8 mouse cellular contexts compared by ENCODE assay signal in genomic region chr3:27283071-27283713, GRCm38 (mm10). TPM values are rescaled to one million over a fixed set of nuclear protein-coding genes. Genes with fewer than 3 reads are reported as not detected.
DNase-seq lines count a peak whose midpoint lies in the region; ATAC-seq and TF ChIP-seq lines count a peak whose summit lies in the region.

No protein-coding gene starts in this region.

- H3K27me3 ChIP-seq in heart, postnatal 0 days (ENCODE audit: control insufficient read depth, insufficient read depth, low read length): no peaks in the 10 kb centered on the region
- no peaks in the 10 kb centered on the region for H3K27me3 ChIP-seq in midbrain, embryonic 12.5 days

- no peaks in the 10 kb centered on the region for H3K9me3 ChIP-seq in heart, postnatal 0 days (replicated peaks; ENCODE audit: control insufficient read depth, low read length)
- no peaks in the 10 kb centered on the region for H3K9me3 ChIP-seq in midbrain, embryonic 12.5 days

- no peak for TF ChIP-seq EP300 in heart, postnatal 0 days (IDR thresholded peaks at IDR 0.05; ENCODE audit: low read depth)

- H3K36me3 ChIP-seq in heart, postnatal 0 days (replicated peaks; ENCODE audit: control insufficient read depth, insufficient read depth, low read length): no peaks in the 10 kb centered on the region
- no peaks in the 10 kb centered on the region for H3K36me3 ChIP-seq in midbrain, embryonic 12.5 days

- ATAC-seq in heart, postnatal 0 days (ENCODE audit: insufficient read depth, low read depth): peak; percentile 57; the same call in 1 of the 2 replicates
- peak; percentile 71 for ATAC-seq in midbrain, embryonic 12.5 days (ENCODE audit: low FRiP score, low read depth)
- ATAC-seq in erythroid progenitor cell, adult 5-6 weeks (replicated peaks; ENCODE audit: low FRiP score, poor library complexity, severe bottlenecking): no peak

- H3K4me3 ChIP-seq in lung, adult 2 months (replicated peaks; ENCODE audit: extremely low read depth, low read depth, low read length): peak overlapping the region; percentile 34
- H3K4me3 ChIP-seq in cortical plate, adult 2 months (ENCODE audit: insufficient read depth, low read length): peak overlapping the region; percentile 23
- peak overlapping the region; percentile 21; the same call in 1 of the 2 replicates for H3K4me3 ChIP-seq in heart, postnatal 0 days (ENCODE audit: low read depth, low read length)
- H3K4me3 ChIP-seq in midbrain, embryonic 12.5 days: peak overlapping the region; percentile 39

- peak overlapping the region; percentile 48 for H3K4me2 ChIP-seq in heart, postnatal 0 days (ENCODE audit: low read depth, low read length)
- peak overlapping the region; percentile 63 for H3K4me2 ChIP-seq in midbrain, embryonic 12.5 days (replicated peaks)

- H3K4me1 ChIP-seq in lung, adult 2 months (ENCODE audit: control insufficient read depth, insufficient read depth, low read length): peaks cover 2% of the 10 kb centered on the region
- peaks cover 1% of the 10 kb centered on the region; the same call in 1 of the 2 replicates for H3K4me1 ChIP-seq in cortical plate, adult 2 months (ENCODE audit: control insufficient read depth, insufficient read depth, low read length)
- peaks cover 11% of the 10 kb centered on the region; the same call in 1 of the 2 replicates for H3K4me1 ChIP-seq in heart, postnatal 0 days (ENCODE audit: control insufficient read depth, insufficient read depth)
- H3K4me1 ChIP-seq in midbrain, embryonic 12.5 days: peaks cover 10% of the 10 kb centered on the region

- no peak overlapping the region for H3K27ac ChIP-seq in cortical plate, adult 2 months (ENCODE audit: insufficient read depth, low read length)
- H3K27ac ChIP-seq in heart, postnatal 0 days (ENCODE audit: low read depth): 0 out of 2 replicates have a peak overlapping the region, but pooled peaks have one; percentile 39
- 0 out of 2 replicates have a peak overlapping the region, but pooled peaks have one; percentile 35 for H3K27ac ChIP-seq in midbrain, embryonic 12.5 days (replicated peaks)

- no peak for TF ChIP-seq CTCF in lung, adult 2 months (IDR thresholded peaks at IDR 0.05; ENCODE audit: insufficient read depth, low read length)
- TF ChIP-seq CTCF in cortical plate, adult 2 months (IDR thresholded peaks at IDR 0.05; ENCODE audit: extremely low read depth, insufficient read depth, low read length): no peak
- no peak for TF ChIP-seq CTCF in heart, postnatal 0 days (IDR thresholded peaks at IDR 0.05; ENCODE audit: low read depth)

- no peak for TF ChIP-seq POLR2A in lung, adult 2 months (IDR thresholded peaks at IDR 0.05; ENCODE audit: borderline replicate concordance, extremely low read depth, low read depth, low read length)
- no peak for TF ChIP-seq POLR2A in cortical plate, adult 2 months (IDR thresholded peaks at IDR 0.05; ENCODE audit: extremely low read depth, insufficient read depth, low read length)

- peak; percentile 29 for DNase-seq in lung, adult 2 months
- no peak for DNase-seq in lung, postnatal 10 days
- peak; percentile 55 for DNase-seq in heart, postnatal 0 days (ENCODE audit: low spot score)
- DNase-seq in kidney, postnatal 36 days: peak; percentile 81 to 84
- DNase-seq in thymus, postnatal 10 days (ENCODE audit: low spot score in 2 of 2): no peak

- WGBS in lung, adult 2 months: 21% methylated on average over 27 of the region's 27 CpGs
- 5% methylated on average over 27 of the region's 27 CpGs for WGBS in heart, postnatal 0 days
- WGBS in midbrain, embryonic 12.5 days: 1% methylated on average over 27 of the region's 27 CpGs

- 0 out of 2 replicates have a peak overlapping the region, but pooled peaks have one; percentile 8 for H3K9ac ChIP-seq in heart, postnatal 0 days (replicated peaks; ENCODE audit: low read depth, low read length)
- peak overlapping the region; percentile 25; the same call in 1 of the 2 replicates for H3K9ac ChIP-seq in midbrain, embryonic 12.5 days (replicated peaks)

RNA-seq across cellular contexts. Expression of gene Tnfsf10, which starts 33.6 kb away (rescaled TPM):
- polyA plus RNA-seq in lung, adult 2 months (2012; rRNA removed): 26.5 and 37.6 TPM in 2 replicates
- polyA plus RNA-seq in cortical plate, adult 2 months (2012; rRNA removed): 2.1 and 2.4 TPM in 2 replicates
- total RNA-seq in heart, postnatal 0 days (2014; rRNA removed; ENCODE audit: low replicate concordance): 0.23 and 6.4 TPM in 2 replicates
- 0.64 and 0.66 TPM in 2 replicates for polyA plus RNA-seq in heart, postnatal 0 days (2015; fragmentation: Nextera tagmentation; extraction: Ambion mirVana)
- polyA plus RNA-seq in midbrain, embryonic 12.5 days (2016; fragmentation: Nextera tagmentation; extraction: Ambion mirVana): not detected in 2 replicates
- total RNA-seq in erythroid progenitor cell, adult 5-6 weeks (2015; ENCODE audit: low replicate concordance): not detected in 2 replicates
- 1.3 and 1.4 TPM in 2 replicates for total RNA-seq in erythroid progenitor cell, adult 5-6 weeks (2017; ENCODE audit: low replicate concordance)

Comparison
In these comparisons a context has a peak if more than half of its experiments do, and no peak if none do; other contexts are left out.
1. DNase-seq: peak in lung, adult 2 months (single experiment), heart, postnatal 0 days (single experiment) and kidney, postnatal 36 days (2 of 2); none in lung, postnatal 10 days (single experiment) and thymus, postnatal 10 days (0 of 2).
2. Peak in every context shown above with its lines, with median percentiles within 50 percentile points of each other: H3K4me3 ChIP-seq.